ENCODE assay signal across 1 mouse cellular context in genomic region chr11:85234363-85234989, GRCm38 (mm10).
A peak's percentile ranks its signal among the peaks of the same experiment; 100 is the strongest.
TF ChIP-seq lines count a peak whose summit lies in the region.

No protein-coding gene starts in this region.

TF ChIP-seq in CH12.LX, 34 proteins besides CTCF, POLR2A, EP300 and RAD21 (continued from another document):
- TF ChIP-seq ZKSCAN1 (IDR thresholded peaks at IDR 0.05; ENCODE audit: borderline replicate concordance, low read depth, low read length) (no peak), USF2 (conservative IDR thresholded peaks at IDR 0.05; ENCODE audit: low read depth, low read length) (no peak), JUN (IDR thresholded peaks at IDR 0.05; ENCODE audit: insufficient read depth, low read depth, low read length) (no peak), MAX (IDR thresholded peaks at IDR 0.05; ENCODE audit: low read length) (no peak), GABPA (IDR thresholded peaks at IDR 0.05; ENCODE audit: insufficient replicate concordance, low read depth, low read length) (no peak), NRF1 (IDR thresholded peaks at IDR 0.05; ENCODE audit: low read depth, low read length) (peak; percentile 63), MAZ (IDR thresholded peaks at IDR 0.05; ENCODE audit: low read depth, low read length) (peak; percentile 66; the same call in 1 of the 2 replicates), POLR2AphosphoS2 (IDR thresholded peaks at IDR 0.05; ENCODE audit: low read depth, low read length) (no peak), CHD1 (IDR thresholded peaks at IDR 0.05; ENCODE audit: low read depth, low read length) (no peak), IRF4 (IDR thresholded peaks at IDR 0.05; ENCODE audit: low read depth, low read length) (no peak), CHD2 (IDR thresholded peaks at IDR 0.05; ENCODE audit: low read length) (no peak), NELFE (IDR thresholded peaks at IDR 0.05; ENCODE audit: low read depth, low read length) (no peak), TBP (conservative IDR thresholded peaks at IDR 0.05; ENCODE audit: low read depth, low read length) (no peak), MEF2A (IDR thresholded peaks at IDR 0.05; ENCODE audit: borderline replicate concordance, low read depth, low read length) (no peak; the same call in 1 of the 2 replicates), MXI1 (IDR thresholded peaks at IDR 0.05; ENCODE audit: low read depth, low read length) (peak; percentile 85; the same call in 1 of the 2 replicates), BHLHE40 (IDR thresholded peaks at IDR 0.05; ENCODE audit: low read depth, low read length) (no peak), SMC3 (IDR thresholded peaks at IDR 0.05; ENCODE audit: low read depth, low read length) (no peak), JUND (conservative IDR thresholded peaks at IDR 0.05; ENCODE audit: low read depth, low read length) (no peak)
